Mouse (Mus musculus) cortical plate, adult 2 months (tissue): Measurements from ENCODE around the gene Aup1.

ENCODE experiments used
- CTCF ChIP-seq: fragments of 200-500 bp; IDR thresholded peaks from 2 replicates; pipeline ENCODE4 v1.5.1; 2011; ENCODE audit warnings: mild to moderate bottlenecking, control low read depth, low read length; ENCODE audit not compliant: insufficient read depth; ENCODE audit errors: extremely low read depth
- POLR2A ChIP-seq: fragments of 200-500 bp; IDR thresholded peaks from 2 replicates; pipeline ENCODE4 v1.6.1; 2011; ENCODE audit warnings: mild to moderate bottlenecking, low read length, control low read depth; ENCODE audit not compliant: insufficient read depth; ENCODE audit errors: extremely low read depth

- no peak for TF ChIP-seq CTCF
- no peak for TF ChIP-seq POLR2A
Observed at GRCm38 (mm10) chr6:83071220-83071619, 16.9 kb downstream of the Aup1 start.
